Mouse (Mus musculus): ENCODE data around the gene Sept9.

The Sept9 gene

DNA sequence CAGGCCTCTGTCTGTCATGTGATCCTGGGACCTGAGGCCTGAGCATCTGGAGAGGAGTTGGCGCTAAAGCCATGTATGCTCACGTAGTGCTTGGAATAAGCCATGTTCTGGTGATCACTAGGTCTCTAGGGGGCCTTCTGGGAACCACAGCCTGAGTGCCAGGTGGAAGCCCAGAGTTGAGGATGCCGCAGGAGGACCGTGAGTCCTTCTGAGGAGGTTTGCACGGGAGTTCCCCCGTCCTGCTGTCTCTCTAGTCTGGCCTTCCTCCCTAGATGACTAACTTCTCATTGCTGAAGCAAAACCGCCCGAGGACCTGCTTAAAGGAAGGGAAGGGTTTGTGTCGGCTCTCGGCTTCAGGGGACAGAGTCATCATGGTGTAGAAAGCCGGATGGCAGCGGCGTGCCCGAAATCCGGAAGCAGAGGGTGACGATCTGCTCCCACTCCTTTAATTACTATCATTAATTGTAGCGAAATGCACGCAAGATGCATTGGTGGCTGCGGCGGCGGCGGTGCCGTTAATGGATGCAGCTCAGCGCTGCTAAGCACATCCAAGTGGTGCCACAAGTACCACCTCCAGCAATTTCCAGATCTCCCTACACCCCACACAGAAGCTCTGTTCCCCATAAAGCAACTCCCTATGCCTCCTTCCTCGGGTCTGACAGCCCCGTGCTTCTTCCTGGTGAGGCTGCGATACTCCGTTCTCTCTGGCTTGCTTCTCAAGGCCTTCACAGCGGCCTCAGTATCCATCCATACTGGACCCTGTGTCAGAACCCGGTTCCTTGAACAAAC, 92.0 kb downstream of the Sept9 start:
- no peak for DNase-seq (ENCODE audit: low spot score in 2 of 2)

DNA sequence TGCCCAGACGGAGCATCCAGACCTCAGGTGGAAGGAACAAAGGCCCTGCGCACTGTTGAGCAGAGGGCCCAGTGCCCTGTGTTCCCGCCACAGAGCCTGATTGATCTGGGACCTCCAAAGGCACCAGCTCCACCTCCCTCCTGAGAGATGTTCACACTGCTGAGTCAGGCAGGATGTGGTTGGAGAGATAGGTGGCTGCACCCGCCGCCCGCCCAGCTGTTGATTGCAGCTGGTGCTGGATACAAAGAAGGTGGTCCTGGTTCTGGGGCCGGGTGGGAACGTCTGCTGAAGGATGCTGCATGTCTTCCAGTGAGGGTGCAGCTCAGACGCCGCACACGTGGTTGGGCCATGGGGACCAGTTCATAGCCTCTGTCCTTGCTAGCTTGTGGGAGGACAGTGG, 93.0 kb downstream of the Sept9 start:
- no peak for DNase-seq (ENCODE audit: low spot score in 2 of 2)

DNA sequence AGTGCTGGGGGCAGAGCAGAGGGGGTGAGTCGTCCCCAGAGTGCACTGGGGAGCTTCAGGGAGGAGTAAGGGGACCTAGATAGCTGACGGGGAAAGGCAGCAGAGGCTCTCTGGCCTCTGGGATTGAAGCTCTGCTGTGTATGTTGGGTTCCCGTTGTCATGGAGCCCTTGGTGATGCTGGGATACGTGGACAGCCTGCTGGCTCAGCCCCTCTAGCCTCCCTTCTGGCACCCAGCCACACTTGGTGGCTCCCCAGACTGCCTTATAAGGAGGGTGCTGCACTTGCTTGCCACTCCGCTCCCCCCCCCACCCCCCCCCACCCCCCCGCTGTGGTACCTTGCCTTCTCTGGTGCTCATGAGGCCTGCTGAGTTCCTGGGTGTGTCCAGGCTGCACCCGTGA, 95.8 kb downstream of the Sept9 start:
- DNase-seq (ENCODE audit: low spot score in 2 of 2) = no peak

DNA sequence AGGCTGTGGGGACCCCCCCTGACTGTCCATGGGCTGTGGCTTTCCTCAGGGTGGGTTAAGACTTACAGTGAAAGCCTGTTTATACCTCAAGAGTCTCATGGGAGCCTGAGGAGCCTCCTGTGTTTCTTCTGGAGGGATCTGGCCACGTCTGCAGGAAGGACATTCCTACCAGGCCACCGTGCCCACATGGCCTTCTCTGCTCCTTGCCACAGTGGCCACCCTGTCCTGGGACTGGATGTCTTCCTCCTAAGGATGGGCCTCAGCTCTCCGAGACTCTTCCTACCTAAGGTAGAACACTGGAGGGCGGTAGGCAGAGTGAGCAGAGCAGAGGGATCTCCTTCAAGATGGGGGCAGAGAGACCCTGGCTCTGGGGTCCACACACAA, 96.6 kb downstream of the Sept9 start:
- no peak for DNase-seq (ENCODE audit: low spot score in 2 of 2)

DNA sequence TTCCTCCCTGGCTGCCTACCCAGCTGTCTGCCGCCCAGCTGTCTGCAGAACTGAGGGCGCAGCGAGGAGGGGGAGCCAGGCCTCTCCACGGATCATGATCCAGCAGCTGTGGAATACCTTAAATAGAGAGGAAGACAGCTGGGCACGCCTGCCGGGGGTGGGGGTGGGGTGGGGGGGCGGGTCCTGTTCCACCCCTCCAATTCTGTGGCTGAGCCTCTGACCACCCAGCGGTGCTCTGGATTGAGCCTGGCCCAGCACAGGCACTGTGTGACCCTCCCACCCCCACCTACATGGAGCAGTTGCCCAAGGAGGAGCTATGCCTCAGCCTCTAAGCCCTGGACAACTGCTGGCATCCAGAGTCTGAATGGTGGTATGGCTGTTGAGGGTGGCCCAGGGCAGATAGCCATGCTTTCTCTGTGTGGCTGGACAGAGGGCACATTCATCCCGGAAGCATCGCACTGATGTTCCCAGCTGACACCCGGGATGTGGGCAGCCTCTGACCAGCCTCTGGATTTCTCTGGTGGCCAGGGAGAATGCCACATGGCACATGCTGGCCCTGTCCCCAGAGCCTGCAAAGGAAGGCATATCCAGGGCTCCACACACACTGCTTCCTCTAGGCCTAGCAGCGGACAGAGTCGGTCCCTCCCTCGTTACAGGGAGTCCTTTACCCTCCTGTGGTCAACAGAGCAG, 97.2 kb downstream of the Sept9 start:
- DNase-seq (ENCODE audit: low spot score in 2 of 2) = no peak

DNA sequence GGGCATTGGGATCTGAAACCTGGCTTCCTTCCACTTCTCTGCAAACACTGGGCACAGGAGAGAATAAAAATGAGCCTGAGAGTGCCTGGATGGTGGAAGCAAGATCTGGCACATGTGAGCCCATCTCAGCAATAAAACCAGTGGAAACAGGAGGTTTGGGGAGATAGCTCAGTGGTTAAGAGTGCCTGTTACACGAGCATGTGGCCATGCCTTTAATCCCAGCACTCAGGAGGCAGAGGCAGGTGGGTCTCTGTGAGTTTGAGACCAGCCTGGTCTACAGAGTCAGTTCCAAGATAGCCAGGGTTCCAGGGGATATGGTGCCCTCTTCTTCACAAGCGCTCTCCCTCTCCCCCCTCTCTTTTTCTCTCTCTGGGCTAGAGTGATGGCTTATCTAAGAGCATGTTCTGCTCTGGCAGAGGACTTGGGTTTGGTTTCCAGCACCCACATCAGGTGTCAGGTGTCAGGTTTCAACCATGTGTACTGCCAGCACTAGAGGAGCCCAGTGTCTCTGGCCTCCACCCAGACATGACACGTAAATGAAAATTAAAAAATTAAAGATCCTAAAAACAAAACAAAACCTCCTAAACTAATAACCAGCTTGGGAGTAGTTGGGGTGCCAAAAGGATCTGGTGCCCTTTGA, 97.8 kb downstream of the Sept9 start:
- no peak for DNase-seq (ENCODE audit: low spot score in 2 of 2)

DNA sequence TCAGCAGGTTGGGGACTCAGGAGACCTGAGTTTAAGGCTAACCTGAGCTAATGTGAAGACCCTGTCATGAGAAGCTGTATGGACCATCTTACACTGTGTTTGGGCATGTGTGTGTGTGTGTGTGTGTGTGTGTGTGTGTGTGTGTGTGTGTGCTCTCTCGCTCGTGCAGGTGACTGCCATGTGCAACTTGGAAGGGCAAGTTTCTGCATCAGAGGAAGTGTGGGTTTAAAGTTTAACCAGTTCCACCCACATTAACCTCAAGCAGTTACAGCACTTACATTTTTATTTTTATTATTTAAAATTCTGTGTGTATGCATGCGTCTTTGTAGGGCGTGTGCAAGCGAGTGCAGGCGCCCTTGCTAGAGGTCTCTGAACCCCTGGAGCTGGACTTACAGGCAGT, 100.3 kb downstream of the Sept9 start:
- no peak for DNase-seq (ENCODE audit: low spot score in 2 of 2)

DNA sequence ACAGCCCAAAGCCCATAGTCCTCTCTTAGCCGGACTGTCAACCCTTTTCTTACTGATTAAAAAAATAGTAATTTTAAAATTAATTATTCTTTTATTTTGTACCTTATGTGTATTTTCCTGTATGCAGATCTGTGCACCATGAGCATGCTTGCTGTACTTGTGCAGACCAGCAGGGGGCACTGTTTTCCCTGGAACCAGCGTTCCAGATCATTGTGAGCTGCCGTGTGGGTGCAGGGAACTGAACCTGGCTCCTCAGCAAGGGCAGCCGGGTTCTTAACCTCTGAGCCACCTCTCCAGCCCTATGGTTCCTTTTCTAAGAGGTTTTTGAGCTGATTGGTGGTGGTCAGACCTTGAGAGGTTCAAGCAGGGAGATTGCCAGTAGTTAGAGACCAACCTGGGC, 101.3 kb downstream of the Sept9 start:
- DNase-seq (ENCODE audit: low spot score in 2 of 2) = no peak

DNA sequence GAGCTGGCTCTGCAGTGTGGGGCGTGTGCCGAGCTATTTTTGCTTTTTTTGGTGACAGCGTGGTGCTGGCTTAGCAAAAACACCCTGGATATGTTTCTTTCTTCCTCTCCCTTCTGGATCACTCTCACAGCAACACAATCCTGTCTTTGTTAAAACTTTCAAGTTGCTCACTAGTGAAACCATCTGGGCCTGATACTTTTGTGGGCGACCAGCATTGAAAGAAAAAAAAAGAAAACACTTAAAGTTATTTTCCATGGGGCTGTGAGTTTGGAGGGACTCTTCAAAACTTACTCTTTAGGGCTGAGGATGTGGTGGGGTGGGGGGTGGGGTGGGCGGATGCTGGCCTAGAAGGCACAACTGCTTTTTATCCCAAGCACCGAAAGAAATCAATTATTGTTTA, 102.3 kb downstream of the Sept9 start:
- DNase-seq (ENCODE audit: low spot score in 2 of 2) = no peak

DNA sequence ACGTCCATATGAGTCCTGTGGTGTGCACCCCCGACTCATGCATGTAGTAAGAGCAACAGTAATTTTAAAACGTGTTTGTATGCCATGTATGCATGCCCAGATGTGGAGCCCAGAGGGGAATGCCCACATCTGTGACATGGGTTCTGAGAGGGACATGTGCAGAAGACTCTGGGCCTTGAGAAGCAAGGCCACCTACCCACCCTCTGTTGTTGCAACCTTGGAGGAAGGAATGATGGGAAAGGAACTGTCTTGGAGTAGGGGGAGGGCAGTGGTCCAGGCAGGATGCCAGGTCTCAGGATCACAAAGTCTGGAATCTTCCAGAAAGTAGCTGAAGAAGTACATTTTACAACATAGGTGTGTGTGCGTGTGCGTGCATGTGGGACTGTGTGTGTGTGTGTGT, 102.9 kb downstream of the Sept9 start:
- DNase-seq (ENCODE audit: low spot score in 2 of 2) = no peak

DNA sequence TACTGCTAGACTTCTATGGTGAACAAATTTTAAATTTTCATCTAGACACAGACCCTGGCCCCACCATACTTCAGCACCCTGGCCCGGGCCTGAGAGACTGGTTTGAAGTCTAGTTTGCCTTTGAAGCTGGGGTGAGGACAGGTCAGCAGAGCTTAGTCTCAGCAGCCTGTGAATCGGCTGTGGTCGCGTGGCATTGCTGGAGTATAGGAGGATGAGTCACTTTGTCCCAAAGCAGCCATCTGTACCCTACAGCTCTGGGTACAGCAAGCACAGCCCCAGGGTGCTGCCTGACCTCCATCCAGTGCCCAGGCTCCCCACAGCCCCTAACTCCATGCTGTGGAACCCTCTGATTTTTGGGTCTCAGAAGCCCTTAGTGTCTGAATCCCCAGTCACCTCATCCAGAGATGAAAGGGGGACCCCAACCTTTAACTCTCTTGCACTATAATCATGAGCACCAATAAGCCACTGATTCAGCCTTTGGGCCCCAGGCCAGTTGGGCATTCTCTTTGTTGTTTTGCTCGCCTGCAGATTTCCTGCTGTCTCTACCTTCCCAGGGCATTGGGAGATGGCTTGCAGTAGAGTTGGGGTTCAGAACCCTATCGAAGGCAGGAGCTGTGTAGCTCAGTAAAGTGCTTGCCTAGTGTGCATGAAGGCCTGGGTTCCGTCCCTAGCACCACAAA, 106.2 kb downstream of the Sept9 start:
- DNase-seq (ENCODE audit: low spot score in 2 of 2) = no peak

DNA sequence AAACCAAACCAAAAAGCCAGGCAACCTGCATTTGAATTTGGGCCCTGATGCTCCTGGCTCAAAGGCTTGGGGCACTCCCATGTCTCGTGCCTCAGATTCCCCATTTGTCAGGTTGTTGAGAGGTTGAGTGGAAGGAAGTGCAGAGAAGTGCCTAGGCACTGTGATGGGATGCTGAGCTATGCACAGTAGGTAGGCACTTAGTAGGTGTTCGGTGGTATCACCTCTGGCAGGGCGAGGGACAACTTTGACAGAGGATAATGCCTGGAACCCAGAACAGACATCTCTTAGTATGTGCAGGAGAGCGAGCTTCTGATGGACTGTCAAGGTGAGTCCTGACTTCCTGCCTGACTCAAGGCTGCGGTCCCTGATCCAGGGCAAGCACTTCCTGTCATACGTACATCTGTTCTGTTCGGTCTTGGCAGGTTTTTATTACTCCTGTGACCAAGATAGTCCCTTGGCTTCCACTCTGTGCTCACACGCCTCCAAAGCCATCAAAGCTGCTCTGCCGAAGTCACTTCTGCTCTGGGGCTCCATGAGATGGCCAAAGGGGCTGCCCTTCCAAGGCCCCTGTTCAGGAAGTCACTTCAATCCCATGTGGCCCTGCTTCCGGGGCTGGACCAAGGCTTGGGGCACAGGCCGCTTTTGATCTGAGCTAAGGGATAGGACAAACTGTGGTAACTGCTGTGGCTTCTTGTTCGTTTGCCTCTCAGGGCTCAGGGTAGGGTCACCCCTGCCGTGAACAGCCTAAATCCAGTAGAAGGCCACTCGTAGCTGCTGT, 107.0 kb downstream of the Sept9 start:
- no peak for DNase-seq (ENCODE audit: low spot score in 2 of 2)

DNA sequence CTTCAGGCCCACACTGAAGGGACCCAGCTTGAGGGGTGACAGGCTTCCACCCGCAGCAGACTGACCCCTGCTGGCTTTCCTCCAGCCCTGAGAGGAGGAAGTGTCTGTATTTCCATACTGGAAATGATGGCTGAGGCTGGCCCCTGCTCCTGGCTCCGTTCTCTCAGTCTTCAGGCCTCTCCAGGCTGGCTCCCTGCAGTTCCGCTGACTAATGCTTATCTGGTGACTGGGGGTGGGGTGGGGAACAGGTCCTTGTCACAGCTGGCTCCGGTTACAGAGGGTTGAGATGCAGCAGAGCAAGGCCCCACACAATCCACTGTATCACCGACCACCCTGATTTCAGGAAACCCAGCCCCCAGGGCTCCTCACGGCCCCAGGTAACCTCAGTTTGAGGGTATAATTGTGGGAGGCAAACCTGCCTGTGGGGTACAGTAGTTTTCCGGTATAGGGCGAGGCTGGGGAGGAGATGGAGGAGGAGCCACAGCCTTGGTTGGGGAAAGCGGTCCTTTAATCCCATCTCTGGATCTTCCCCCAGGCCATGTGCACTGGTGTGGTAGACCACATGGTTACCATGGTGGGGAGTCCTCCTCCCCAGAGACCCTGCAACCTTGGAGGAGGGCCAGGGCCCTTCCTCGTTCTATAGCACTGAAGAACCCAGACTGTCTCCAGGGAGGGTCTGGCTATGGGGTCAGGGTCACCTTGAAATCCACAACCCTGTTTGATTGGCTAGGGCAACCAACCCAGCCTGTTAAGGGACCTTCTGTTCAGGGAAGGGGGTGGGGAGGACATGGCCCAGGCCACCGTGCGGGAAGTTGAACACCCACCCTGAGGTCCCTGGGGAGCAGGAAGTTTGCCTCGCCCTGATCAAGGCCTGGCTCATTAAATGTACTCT, 108.7 kb downstream of the Sept9 start:
- DNase-seq (ENCODE audit: low spot score in 2 of 2) = no peak

DNA sequence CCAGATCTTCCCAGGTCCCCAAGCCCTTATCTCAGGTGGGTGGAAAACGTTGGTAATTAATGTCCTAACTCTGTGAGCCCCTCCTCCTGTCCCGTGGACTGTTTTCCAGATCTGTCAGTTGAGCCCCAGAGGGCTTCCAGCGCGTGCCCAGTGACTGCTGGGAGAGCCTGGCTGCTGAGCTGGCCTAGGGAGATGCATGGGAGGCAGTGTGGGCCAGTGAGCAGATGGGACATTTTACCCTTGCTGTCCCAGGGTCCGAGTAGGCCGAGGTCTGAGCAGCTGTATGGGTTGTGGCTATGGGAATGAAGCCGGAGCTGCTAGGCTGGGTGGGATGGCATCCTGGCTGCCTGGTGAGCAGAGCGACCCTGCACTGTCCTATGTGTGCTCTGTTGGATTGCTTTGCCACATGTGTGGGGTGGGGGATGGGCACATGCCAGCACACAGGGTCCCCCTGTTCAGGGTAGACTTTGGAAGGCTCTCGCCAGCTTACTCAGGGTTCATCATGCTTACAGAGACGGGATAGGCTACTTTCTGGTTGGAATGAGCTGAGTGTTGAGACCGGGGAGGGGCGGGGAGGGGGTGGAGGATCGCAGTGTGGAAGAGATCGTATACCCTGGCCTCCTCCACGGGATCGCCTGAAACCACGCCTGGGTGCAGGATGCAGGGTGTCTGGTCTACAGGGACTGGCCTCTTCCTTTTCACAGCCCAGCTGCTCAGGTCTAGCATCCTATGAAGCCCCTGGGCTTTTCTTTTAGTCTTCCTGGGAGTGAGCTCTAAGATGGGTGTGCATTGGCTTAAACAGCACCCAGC, 109.9 kb downstream of the Sept9 start:
- no peak for DNase-seq (ENCODE audit: low spot score in 2 of 2)

DNA sequence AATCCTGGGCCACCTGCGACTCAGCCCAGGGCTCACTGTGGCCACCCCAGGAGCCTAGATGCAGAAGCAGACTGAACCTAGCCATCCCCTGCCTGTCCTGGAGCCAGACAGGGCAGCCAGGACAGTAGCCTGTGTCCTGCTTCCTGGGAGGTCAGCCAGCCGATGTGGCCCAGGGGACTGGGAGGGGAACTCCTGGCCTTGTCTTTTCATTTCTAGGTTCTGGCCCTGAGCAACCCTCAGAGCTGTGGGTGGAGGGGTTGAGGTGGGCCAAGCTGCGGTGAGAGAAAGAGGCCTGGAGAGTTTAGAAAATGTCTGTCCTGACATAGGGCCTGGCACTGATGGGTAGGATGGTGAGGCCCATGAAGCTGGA, 110.4 kb downstream of the Sept9 start:
- DNase-seq (ENCODE audit: low spot score in 2 of 2) = no peak

DNA sequence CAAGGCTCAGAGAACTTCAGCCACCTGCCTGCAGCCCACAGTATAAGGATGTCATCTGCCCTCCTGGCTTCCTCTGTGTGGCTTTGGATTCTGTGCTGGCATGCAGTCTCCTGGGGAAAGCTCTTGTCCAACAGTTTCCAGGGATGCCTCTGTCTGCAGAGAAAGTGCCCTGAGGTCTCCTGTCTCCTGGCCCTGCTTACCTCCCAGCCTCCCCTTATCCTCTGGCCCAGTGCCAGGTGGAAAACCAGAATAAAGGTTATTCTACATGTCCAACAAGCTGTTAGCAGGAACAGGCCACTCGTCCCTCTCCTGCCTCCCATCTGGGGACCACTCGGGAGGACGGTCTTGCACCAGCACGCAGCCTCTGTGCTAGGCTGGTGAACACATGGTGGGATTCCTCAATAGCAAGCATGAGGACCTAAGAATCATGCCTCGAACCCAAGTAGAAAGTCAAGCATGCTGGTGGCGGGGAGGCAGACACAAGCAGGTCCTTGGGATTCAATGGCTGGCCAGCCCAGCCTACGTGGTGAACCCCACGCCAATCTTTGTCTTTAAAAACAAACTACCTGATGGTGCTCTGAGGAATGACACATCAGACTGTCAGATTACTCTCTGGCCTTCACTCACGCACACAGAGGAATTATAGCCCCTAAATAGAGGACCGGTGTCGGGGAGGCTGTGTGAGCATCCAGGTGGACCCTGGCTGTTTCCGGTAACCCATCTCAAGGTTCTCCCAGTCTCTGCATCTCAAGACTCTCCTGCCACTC, 111.1 kb downstream of the Sept9 start:
- DNase-seq (ENCODE audit: low spot score in 2 of 2) = no peak

DNA sequence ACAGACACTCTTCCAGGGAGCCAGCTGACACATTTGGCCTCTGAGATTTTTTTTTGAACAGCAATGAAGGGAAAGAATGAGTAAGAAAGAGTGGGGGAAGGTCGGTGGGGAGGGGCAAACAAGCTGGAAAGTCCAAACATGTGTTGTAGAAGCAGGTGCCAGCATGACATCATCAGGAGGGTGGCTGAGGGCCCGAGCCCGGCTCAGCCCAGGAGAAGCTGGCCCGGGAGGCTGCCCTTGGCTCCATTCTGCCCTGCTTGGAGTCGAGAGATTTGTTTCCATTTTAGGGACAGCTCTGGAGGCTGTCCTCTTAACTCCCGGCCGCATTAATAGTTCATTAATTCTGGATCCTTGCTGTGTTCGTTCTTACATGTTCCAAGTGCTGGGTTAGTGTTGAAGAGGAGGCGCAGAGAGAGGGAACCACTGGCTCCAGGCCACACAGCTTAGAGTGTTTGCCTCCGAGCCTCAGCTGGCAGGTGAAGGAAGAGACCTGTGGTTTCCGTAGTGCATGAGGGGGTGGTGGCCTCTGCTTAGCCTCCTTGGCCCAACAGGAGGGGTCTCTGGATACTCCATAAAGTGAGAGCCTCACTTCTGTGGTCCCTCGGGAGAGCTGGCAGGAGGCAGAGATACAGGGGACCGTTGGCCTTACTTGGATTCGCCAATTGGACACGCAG, 111.8 kb downstream of the Sept9 start:
- no peak for DNase-seq (ENCODE audit: low spot score in 2 of 2)

DNA sequence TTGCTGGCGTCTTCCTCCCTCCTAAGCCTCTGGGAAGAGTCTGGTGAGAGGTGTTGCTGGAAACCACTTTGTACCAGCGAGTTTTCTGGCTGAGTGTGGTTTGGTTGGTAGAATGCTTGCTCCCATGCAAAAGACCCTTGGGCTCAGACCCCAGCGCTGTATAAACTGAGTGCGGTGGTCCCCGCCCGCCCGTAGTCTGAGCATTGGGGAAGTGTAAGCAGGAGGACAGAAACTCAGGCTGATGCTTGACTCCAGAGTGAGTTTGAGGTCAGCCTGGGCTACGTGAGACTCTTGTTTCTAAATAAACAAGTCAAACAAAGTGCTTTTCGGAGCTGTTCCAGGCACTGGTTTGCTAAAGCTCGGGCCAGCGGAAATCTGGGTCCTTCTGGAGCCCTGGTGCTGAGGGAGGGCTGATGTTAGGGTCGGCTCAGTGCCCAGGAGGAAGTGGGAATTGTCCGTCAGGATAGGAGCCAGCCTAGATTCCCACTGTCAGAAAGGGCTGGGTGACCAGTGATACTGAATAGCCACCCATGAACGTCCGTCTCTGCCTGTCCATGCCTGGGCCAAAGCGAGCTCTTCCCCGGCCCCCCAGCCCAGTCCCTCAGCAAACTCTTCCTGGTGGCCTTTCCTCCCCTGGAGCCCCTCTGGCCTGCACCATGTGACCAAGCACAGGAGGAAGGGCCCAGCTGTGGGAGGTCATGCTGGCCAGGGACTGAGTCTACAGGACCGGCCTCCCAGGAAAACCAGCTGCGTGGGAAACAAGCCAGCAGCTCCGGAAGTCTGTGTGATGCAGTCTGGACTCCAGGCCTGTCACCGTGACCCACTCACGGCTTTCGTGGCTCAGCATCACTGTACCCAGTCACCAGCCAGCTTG, 112.8 kb downstream of the Sept9 start:
- no peak for DNase-seq (ENCODE audit: low spot score in 2 of 2)

Data from frontal cortex, postnatal 25 days (tissue).